Mouse (Mus musculus): ENCODE measurements around the gene Sp100.
A peak's percentile ranks its signal among the peaks of the same experiment; 100 is the strongest.

The Sp100 gene

GRCm38 (mm10) chr1:85703245-85704186 is 53.7 kb downstream of the Sp100 start:
- DNase-seq = peak; percentile 46

GRCm38 (mm10) chr1:85705552-85705951 is 55.8 kb downstream of the Sp100 start:
- no peak for DNase-seq

- DNase-seq = no peak
These were observed 57.0 kb downstream of the Sp100 start for GRCm38 (mm10) chr1:85706754-85707153.

- no peak for DNase-seq
These were observed 64.7 kb downstream of the Sp100 start for GRCm38 (mm10) chr1:85714501-85714900.

GRCm38 (mm10) chr1:85716447-85717027 is 66.7 kb downstream of the Sp100 start:
- no peak for DNase-seq

GRCm38 (mm10) chr1:85719049-85719448 is 69.3 kb downstream of the Sp100 start:
- no peak for DNase-seq

GRCm38 (mm10) chr1:85720220-85720893 is 70.6 kb downstream of the Sp100 start:
- DNase-seq = no peak

GRCm38 (mm10) chr1:85730471-85730870 is 80.7 kb downstream of the Sp100 start:
- DNase-seq = no peak

GRCm38 (mm10) chr1:85732581-85732980 is 82.8 kb downstream of the Sp100 start:
- no peak for DNase-seq

GRCm38 (mm10) chr1:85734511-85734910 is 84.7 kb downstream of the Sp100 start:
- DNase-seq = no peak

- DNase-seq = no peak
These were observed 85.8 kb downstream of the Sp100 start for GRCm38 (mm10) chr1:85735463-85736123.

GRCm38 (mm10) chr1:85736355-85737184 is 86.8 kb downstream of the Sp100 start:
- peak; percentile 65 for DNase-seq

- no peak for DNase-seq
These were observed 89.2 kb downstream of the Sp100 start for GRCm38 (mm10) chr1:85739000-85739399.

GRCm38 (mm10) chr1:85739819-85740218 is 90.0 kb downstream of the Sp100 start:
- no peak for DNase-seq

- DNase-seq = no peak
These were observed 91.1 kb downstream of the Sp100 start for GRCm38 (mm10) chr1:85740923-85741322.

GRCm38 (mm10) chr1:85742333-85742732 is 92.5 kb downstream of the Sp100 start:
- DNase-seq = no peak

GRCm38 (mm10) chr1:85742916-85743505 is 93.2 kb downstream of the Sp100 start:
- DNase-seq = no peak

GRCm38 (mm10) chr1:85744539-85744938 is 94.8 kb downstream of the Sp100 start:
- no peak for DNase-seq

GRCm38 (mm10) chr1:85746511-85746910 is 96.7 kb downstream of the Sp100 start:
- DNase-seq = no peak

- no peak for DNase-seq
These were observed 100.0 kb downstream of the Sp100 start for GRCm38 (mm10) chr1:85749829-85750228.

- DNase-seq = no peak
These were observed 100.9 kb downstream of the Sp100 start for GRCm38 (mm10) chr1:85750650-85751049.

GRCm38 (mm10) chr1:85751494-85751893 is 101.7 kb downstream of the Sp100 start:
- no peak for DNase-seq
